Mouse (Mus musculus) stomach, postnatal 0 days (tissue): ENCODE measurements around the gene Siah1a. TPM values are rescaled to one million over a fixed set of nuclear protein-coding genes. Genes with fewer than 3 reads are reported as not detected.
A peak's percentile ranks its signal among the peaks of the same experiment; 100 is the strongest.

Experiments
- ATAC-seq: fragments of 200-750 bp; cut with Nextera tagmentation; 2 replicates; pipeline ENCODE4 v1.8.0; 2017; ENCODE audit not compliant: low FRiP score, low TSS enrichment
- DNase-seq: peaks from one replicate; pipeline ENCODE4 v3.0.0-alpha.2; 2016; ENCODE audit warnings: low spot score
- H3K27ac ChIP-seq: fragments of 300-500 bp; sonication (generic); replicated peaks from 2 replicates; pipeline ENCODE4 v1.5.1; 2014; ENCODE audit warnings: mild to moderate bottlenecking, control low read depth
- H3K27me3 ChIP-seq: fragments of 300-500 bp; sonication (generic); 2 replicates; pipeline ENCODE4 v1.6.1; 2014; ENCODE audit warnings: low read length; ENCODE audit not compliant: control insufficient read depth, insufficient read depth
- H3K36me3 ChIP-seq: fragments of 300-500 bp; sonication (generic); 2 replicates; pipeline ENCODE4 v1.6.1; 2014; ENCODE audit warnings: low read length, mixed read lengths; ENCODE audit not compliant: control insufficient read depth, insufficient read depth
- H3K4me1 ChIP-seq: fragments of 300-500 bp; sonication (generic); replicated peaks from 2 replicates; pipeline ENCODE4 v1.6.1; 2014; ENCODE audit warnings: antibody characterized with exemption; ENCODE audit not compliant: control insufficient read depth, insufficient read depth
- H3K4me2 ChIP-seq: fragments of 300-500 bp; sonication (generic); replicated peaks from 2 replicates; pipeline ENCODE4 v1.6.1; 2014; ENCODE audit warnings: low read depth, mild to moderate bottlenecking, control low read depth, moderate library complexity
- H3K4me3 ChIP-seq: fragments of 300-500 bp; sonication (generic); 2 replicates; pipeline ENCODE4 v1.5.1; 2014; ENCODE audit warnings: low read depth, low read length, control low read depth
- H3K9ac ChIP-seq: fragments of 300-500 bp; sonication (generic); 2 replicates; pipeline ENCODE4 v1.6.1; 2014; ENCODE audit warnings: mild to moderate bottlenecking, low read length, control low read depth, mixed read lengths
- H3K9me3 ChIP-seq: fragments of 300-500 bp; sonication (generic); 2 replicates; pipeline ENCODE4 v1.6.1; 2016; ENCODE audit warnings: low read length; ENCODE audit not compliant: control insufficient read depth
- CTCF ChIP-seq: IDR thresholded peaks from 2 replicates; pipeline ENCODE4 v1.5.1; 2016; ENCODE audit warnings: antibody characterized with exemption, low read depth, mild to moderate bottlenecking, moderate library complexity
- EP300 ChIP-seq: optimal IDR thresholded peaks from 2 replicates; pipeline ENCODE3; 2016; ENCODE audit warnings: antibody characterized with exemption
- WGBS: fragments of 180-500 bp; shearing (Covaris S2); extraction: QIAGEN DNeasy Blood & Tissue Kit; methylation state at CpG from one replicate; pipeline ENCODE4 v1.1.7; 2014; 5-methylcytosine and 5-hydroxymethylcytosine counted together
- polyA plus RNA-seq: library from polyadenylated mRNA; unstranded; fragments of >200 nt; fragmentation: Nextera tagmentation; extraction: Ambion mirVana; gene quantifications from 2 replicates; pipeline ENCODE4 v1.2.1, GENCODE M21; 2015

Gene Siah1a
- polyA plus RNA-seq, 1 experiment from 2014 or later: 36.3 TPM

DNA sequence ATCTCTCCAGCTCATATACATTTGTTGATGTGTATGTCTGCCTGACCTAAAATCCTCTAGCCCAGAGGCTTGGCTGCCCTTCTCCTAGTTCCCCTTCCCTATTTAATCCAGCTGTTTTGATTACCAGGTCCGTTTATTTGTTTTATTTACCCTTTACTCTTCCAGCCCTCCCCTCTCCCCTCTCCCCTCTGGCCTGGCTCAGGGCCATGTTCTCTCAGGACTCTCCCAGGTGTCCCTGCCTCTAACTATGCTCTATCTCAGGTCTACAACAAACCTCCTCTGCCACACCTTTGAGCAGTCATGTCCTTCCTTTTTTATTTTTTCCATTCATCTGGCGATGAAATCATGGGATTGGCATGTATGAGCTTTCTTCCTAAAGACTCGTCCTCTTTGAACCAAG lies 15.4 kb downstream of the Siah1a start:
- Histone ChIP-seq H3K4me3 (no peak overlapping the region), H3K9me3 (no peaks in the 10 kb centered on the region), H3K4me2 (no peak overlapping the region), H3K36me3 (no peaks in the 10 kb centered on the region), H3K4me1 (peaks cover 11% of the 10 kb centered on the region; the same call in 1 of the 2 replicates), H3K27ac (no peak overlapping the region), H3K27me3 (no peaks in the 10 kb centered on the region), H3K9ac (no peak overlapping the region)
- no peak for DNase-seq
- WGBS: 13% methylated on average over 3 of the region's 3 CpGs
- TF ChIP-seq CTCF: no peak
- TF ChIP-seq EP300: no peak
- no peak for ATAC-seq

DNA sequence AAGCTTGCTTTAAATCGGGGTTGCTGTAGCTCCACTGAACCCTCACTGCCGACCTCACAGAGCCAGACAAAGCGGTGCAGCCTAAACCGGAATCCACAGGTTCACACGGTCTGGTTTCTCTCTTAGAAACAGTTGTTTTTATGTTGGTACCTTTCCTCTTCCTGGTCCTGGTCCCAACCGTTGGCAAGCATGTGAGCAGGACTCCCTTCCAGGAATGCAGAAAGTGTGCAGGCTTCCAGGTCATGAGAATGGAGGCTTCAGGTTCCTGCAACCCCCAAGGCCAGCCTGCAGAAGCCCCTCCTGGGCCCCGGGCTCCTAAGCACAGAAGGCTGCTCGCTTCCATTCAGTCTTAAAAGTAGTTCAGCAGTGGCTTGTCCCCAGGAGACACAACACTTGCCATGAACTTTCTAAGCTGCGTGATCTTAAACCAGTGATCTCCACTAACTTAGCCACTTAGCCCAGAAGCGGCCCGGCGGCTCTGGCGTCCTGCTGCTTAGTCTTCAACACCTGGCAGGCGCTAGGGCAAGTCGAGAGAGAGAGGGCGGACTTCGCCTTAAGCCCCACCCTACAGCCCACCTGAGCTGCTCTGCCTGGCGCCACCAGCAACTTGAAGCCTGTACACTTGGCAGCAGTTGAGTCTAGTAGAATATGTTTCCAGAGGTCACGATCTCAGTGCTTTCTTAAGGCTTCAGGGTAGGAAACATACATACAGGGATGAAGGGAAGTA lies 17.3 kb downstream of the Siah1a start:
- WGBS: 49% methylated on average over 19 of the region's 19 CpGs
- Histone ChIP-seq H3K9ac (no peak overlapping the region), H3K27me3 (no peaks in the 10 kb centered on the region), H3K4me2 (peak overlapping the region; percentile 5; the same call in 1 of the 2 replicates), H3K36me3 (no peaks in the 10 kb centered on the region), H3K4me1 (peaks cover 11% of the 10 kb centered on the region; the same call in 1 of the 2 replicates), H3K27ac (peak overlapping the region; percentile 58), H3K9me3 (no peaks in the 10 kb centered on the region), H3K4me3 (no peak overlapping the region)
- ATAC-seq: peak; percentile 53
- no peak for TF ChIP-seq CTCF
- TF ChIP-seq EP300: no peak
- DNase-seq: peak; percentile 55

DNA sequence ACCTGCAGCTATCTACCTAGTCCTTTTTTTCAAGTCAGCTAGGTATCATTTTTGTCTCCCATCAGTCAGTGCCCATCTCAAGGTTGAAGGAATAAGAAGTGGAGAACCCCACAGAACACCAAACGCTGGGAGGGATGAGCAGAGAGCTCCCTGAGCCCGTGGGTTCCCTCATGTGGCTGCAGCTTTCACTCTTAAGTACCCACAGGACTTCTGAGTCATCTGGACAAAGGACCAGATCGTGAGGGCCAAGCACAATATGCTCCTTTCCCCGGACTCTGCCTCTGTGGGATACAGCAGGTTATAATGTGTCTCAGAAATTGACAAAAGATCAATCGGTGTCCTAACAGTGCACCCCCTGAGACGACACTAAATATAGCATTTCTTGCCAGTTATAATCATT lies 18.8 kb downstream of the Siah1a start:
- no peak for TF ChIP-seq EP300
- no peaks in the 10 kb centered on the region for H3K27me3 ChIP-seq
- ATAC-seq (no peak), DNase-seq (no peak)
- no peak overlapping the region for H3K9ac ChIP-seq
- no peak overlapping the region for H3K4me2 ChIP-seq
- H3K36me3 ChIP-seq: no peaks in the 10 kb centered on the region
- no peak overlapping the region for H3K27ac ChIP-seq
- 59% methylated on average over 6 of the region's 6 CpGs for WGBS
- no peak overlapping the region for H3K4me3 ChIP-seq
- H3K9me3 ChIP-seq: no peaks in the 10 kb centered on the region
- H3K4me1 ChIP-seq: peaks cover 11% of the 10 kb centered on the region; the same call in 1 of the 2 replicates

DNA sequence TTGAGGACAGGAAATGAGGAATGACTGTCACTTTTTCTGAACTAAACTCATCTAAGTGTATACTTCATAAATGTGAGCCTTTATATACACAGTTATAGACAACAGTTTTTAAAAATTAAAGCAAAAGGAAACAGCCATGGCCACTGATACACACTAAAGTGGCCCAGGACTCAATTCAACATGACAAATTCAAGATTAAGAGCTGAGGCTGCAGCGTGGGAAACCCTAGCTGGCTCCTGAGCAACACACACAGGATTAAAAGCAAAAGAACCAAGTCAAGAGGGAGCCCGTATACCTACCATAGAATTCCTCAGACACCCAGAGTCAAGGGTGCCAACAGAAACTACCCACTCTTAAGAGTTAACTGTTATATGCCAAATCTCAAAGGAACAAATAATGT lies 24.2 kb downstream of the Siah1a start:
- Histone ChIP-seq H3K9ac (no peak overlapping the region), H3K4me2 (no peak overlapping the region), H3K27ac (no peak overlapping the region), H3K27me3 (no peaks in the 10 kb centered on the region), H3K36me3 (peaks cover 3% of the 10 kb centered on the region; the same call in 1 of the 2 replicates), H3K4me1 (no peaks in the 10 kb centered on the region), H3K4me3 (no peak overlapping the region), H3K9me3 (no peaks in the 10 kb centered on the region)
- 75% methylated on average over 2 of the region's 2 CpGs for WGBS
- ATAC-seq: no peak
- no peak for DNase-seq
- no peak for TF ChIP-seq EP300

DNA sequence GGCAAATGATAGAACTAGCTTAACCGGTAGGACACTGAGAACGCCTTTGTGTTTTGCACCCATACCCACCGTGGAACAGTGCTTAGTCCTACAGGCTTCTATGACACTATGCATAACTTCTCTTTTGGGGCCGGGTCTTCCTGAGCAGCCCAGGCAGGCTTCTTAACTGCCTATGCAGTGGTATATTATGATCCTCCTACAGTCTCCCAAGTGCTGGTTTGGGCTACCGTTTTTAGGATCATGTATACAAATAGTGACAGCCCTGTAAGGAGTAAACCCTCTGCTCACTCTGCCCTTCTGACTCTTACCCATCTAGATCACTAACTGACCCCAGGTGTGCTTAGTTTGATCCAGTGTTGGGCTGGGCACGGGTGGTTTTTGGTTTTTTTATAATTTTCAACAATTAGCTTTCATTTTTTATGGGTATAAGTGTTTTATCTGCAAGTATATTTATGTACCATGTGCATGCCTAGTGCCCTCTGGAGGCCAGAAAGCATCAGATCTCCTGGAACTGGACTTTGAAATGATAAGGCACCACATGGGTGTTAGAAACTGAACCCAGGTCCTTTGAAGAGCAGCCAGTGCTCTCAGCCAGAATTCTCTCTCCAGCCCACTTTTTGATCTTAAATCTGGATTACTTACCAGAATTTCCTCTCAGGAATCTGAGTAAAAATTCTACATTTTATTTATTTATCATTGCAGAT lies 24.8 kb downstream of the Siah1a start:
- Histone ChIP-seq H3K36me3 (peaks cover 3% of the 10 kb centered on the region; the same call in 1 of the 2 replicates), H3K4me2 (no peak overlapping the region), H3K27me3 (no peaks in the 10 kb centered on the region), H3K9me3 (no peaks in the 10 kb centered on the region), H3K4me1 (no peaks in the 10 kb centered on the region), H3K4me3 (no peak overlapping the region), H3K9ac (no peak overlapping the region), H3K27ac (no peak overlapping the region)
- whole genome bisulfite sequencing: 85% methylated on average over 6 of the region's 6 CpGs
- DNase-seq (no peak), ATAC-seq (no peak)
- TF ChIP-seq CTCF: peak; percentile 50
- TF ChIP-seq EP300: no peak

DNA sequence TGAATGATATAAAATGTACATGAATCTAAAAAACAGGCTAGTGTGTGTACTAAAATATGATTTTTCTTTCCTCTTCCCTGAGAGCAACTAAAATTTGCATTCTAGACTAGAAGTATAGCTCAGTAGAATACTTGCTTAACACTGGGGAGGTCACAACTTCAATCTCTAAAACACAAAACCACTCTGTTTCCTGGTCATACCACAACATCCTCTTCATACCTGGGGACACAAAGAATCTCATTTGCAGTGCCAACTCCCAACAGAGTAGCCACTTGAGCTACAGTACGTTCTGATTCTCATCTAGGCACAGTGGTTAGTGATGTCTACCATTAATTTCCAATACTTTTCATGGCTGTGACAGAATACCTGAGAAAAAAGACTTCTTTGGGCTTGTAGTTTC lies 26.4 kb downstream of the Siah1a start:
- no peak overlapping the region for H3K27ac ChIP-seq
- H3K9ac ChIP-seq: no peak overlapping the region
- H3K4me2 ChIP-seq: no peak overlapping the region
- ATAC-seq (no peak), DNase-seq (no peak)
- TF ChIP-seq CTCF (no peak), EP300 (no peak)
- WGBS: 84% methylated on average over 1 of the region's 1 CpGs
- no peaks in the 10 kb centered on the region for H3K9me3 ChIP-seq
- no peak overlapping the region for H3K4me3 ChIP-seq
- no peaks in the 10 kb centered on the region for H3K4me1 ChIP-seq
- H3K27me3 ChIP-seq: no peaks in the 10 kb centered on the region
- H3K36me3 ChIP-seq: peaks cover 6% of the 10 kb centered on the region; the same call in 1 of the 2 replicates
